Mouse (Mus musculus): ENCODE data around the gene Peak1. TPM values are rescaled to one million over a fixed set of nuclear protein-coding genes. Genes with fewer than 3 reads are reported as not detected.

The Peak1 gene
- polyA plus RNA-seq, 1 experiment from 2014 or later: 7.7 TPM

DNA sequence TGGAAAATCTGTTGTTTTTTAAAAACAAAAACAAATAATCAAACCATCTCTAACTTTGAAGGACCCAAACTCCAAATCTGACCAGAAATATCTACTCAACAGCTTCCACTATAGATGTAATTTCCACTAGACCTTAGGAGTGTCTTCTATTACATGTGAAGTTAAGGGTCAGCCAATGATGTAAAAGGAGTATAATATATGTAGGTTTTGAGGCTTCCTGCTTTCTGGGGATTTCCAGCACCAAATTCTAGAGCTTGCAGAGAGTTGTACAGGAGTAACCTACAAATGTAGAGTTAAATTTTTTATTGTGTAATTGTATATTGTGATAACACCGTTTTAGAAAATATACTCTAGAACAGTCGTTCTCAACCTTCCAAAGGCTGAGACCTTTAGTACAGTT is 96.6 kb downstream of the Peak1 start:
- DNase-seq (ENCODE audit: low spot score): no peak

DNA sequence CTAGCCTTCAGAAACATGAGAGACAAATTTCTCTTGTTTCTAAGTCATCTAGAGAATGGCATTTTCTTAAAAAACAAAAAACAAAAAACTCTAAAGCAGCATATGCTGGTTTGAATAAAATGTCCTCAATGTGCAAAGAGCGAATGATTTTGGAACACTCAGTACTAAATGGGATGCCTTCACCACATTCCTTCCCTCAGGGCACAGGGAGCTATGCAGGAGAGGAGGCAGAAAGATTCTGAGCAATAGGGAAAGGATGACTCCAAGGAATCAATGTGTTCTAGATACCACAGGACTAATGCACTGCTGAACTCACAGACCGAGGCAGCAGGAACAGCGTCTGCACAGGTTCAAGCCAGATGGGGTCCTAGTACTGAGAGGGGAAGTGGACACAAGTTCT is 103.5 kb downstream of the Peak1 start:
- no peak for DNase-seq (ENCODE audit: low spot score)

DNA sequence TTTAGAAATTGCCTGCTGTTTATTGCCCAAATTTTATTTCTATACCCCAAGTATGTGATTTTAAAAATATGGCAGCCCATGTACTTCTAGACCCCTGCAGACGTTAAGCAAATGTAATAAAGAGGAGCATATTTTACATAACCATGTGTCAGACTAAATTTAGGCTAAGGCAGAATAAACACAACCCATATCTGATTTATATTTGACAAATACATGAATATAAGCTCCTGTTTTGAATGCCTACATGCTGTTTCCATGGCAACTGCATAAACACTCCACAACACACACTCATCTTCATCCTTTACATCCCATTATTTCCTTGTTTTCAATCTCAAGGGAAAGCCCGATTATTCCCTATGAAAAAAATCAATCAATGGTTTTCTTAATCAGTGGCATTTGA is 108.8 kb downstream of the Peak1 start:
- no peak for DNase-seq (ENCODE audit: low spot score)

DNA sequence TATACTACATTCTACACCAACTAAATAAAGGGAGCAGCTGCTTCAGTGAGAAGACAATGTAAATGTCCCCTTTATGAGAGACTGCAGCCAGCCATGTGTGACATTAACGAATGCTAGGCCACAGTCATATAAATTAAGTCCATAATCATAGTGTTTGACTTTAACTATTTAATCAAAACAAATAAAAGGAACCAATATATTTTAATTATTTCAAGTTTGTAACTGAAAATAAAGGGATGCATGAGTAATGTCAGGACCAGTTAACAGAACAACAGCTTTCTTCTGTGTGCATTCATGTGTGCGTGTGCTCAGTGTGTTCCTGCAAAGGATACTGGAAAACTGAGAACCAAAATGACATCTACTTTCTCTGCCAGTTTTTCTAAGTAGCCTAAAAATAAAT is 113.3 kb downstream of the Peak1 start:
- no peak for DNase-seq (ENCODE audit: low spot score)

DNA sequence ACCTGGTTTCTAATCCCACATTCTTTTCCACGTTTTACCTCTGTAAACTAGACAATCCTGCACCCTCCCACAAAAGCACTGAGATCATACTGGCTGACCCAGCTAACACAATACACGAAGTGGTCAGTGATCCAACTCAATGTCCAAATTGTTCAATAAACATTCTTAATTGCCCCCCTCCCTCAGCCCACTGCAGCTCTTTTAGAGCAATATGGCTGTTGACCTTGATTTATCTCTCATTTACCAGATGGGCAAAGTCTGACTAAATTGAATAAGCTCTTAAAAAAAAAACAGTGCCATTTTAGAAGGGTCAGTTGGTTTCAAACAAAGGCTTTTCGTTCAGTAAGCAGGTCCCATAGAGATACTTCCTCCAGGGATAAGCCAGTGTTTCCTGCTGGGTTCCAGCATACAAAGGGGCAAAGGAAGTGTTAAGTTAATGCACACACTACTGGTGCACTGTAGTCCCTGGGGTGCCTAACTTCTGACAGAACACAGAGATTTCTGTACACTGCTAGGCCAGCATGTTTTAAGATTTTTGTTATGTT is 114.9 kb downstream of the Peak1 start:
- no peak for DNase-seq (ENCODE audit: low spot score)

DNA sequence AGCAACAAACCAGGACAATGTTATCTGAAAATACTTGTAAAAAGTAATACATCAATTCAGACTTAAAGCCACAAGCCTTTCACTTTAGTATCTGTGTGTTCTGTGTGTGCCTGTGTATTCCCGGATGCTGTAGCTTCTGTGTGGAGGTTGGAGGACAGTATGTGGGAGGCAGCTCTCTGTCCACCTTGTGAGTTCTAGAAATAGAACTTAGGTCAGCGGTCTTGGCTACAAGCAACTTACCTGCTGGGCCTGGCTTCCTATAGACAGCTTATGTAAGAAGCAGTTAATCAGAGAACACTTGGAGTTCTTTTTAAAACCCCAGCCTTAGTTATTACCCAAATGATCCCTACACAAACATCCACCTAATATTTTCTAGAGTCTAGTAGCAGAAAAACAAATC is 127.8 kb downstream of the Peak1 start:
- no peak for DNase-seq (ENCODE audit: low spot score)

DNA sequence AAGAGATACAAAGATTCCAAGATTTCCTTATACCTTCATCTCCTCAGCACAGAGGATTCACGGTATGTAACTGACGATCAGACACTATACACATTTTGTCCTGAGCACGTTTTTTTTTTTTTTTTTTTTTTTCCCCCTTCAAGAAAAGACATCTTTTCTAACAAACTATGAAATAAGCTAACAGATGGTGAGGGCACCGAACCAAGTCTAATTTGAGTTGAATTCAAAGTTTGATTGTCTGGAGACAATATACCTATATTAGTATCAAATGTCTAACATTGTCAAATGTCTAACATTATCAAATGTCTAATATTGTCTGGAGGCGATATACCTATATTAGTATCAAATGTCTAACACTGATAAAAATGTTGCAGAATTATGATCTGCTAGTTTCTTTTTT is 135.4 kb downstream of the Peak1 start:
- no peak for DNase-seq (ENCODE audit: low spot score)

DNA sequence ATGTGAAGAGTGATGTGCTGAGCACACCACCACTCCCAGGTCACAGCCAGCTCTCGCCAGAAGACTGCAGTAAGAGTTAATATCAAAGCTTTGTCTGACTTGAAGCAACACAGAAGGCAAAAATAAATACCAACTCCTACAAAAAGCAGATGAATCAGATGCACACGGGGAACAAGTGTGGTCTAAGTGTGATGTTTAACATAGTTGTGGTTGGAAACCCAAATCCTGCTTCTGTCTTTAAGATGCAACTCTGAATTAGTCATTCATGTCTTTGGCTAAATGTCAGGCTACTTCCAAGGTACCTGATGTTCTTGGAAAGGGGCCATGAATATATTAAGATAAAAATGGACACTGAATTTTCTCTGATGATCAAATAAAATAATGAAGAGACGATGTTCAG is 144.3 kb downstream of the Peak1 start:
- DNase-seq (ENCODE audit: low spot score): no peak

DNA sequence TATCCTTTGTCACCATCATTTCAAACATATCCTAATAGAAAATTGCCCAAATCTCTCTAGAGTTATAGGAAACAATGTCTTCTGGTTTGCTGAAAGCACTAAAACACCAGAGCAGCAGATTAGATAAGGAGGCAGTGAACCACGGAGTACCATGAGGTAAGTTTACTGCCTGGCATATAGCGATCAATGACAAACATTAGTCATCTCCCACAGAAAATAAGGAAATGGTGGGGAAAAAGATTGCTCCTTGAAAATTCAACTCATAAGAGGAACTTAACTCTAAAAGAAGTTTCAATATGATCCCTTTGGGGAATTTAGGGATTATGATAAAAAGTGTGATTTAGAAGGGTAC is 145.6 kb downstream of the Peak1 start:
- DNase-seq (ENCODE audit: low spot score): no peak

DNA sequence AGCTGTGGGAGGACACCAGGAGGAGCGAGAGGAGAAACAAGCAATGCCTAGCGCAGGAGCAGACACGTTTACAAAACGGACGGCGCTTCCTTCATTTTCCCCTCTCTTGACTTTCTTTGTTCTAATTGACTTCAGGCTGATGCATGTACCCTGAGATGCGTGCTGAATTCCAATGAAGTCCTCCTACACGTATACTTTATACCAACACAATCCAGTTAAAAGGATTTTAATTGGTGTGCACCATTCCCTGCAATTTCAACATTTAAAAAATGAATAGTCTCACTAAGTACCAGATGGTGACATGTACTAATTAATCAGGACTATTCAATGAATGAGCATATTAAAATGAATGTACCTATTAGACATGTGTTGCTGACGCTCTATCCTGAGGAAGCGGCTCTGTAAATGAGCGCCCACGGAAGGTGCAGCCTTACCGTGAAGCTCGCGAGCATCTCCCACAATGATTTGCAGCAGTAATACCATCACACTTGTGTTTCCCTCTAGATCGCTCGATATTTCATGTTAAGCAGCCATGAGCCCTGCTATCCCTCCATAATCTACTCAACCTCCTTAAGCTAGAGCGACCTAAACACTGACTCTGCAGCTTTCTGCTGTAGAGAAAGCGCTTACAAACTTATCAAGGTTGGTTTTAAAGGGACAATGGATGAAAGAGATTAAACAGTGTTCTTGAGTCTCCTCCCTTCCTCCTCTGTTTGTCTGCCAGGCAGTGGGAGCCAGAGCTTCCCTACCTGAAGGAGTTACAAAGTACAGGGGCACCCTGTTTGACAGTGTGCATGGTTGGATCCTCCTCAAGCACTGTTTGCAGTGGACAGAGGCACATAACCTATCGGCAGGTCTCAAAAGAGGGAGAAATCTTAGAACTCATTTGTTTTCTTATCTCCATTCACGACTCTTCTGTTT is 146.3 kb downstream of the Peak1 start:
- no peak for DNase-seq (ENCODE audit: low spot score)

DNA sequence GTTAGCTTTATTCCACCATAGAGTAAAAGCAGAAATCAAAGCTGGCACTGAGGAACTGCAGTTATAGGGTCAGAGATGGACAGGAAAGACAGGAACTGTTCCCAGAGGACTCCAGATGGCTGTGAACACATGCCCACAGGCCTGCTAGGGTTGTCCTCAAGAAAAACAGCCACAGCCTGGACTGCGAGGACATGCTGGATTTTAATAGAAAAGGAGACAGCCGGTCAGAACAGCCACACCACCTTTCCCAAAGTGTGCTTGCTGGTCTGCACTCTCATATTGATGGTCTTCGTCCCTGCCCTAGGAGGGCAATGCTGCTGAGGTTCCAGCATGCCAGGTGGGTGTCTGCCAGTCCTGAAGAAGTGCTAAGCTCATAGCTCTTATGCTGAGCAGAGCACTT is 148.8 kb downstream of the Peak1 start:
- no peak for DNase-seq (ENCODE audit: low spot score)

DNA sequence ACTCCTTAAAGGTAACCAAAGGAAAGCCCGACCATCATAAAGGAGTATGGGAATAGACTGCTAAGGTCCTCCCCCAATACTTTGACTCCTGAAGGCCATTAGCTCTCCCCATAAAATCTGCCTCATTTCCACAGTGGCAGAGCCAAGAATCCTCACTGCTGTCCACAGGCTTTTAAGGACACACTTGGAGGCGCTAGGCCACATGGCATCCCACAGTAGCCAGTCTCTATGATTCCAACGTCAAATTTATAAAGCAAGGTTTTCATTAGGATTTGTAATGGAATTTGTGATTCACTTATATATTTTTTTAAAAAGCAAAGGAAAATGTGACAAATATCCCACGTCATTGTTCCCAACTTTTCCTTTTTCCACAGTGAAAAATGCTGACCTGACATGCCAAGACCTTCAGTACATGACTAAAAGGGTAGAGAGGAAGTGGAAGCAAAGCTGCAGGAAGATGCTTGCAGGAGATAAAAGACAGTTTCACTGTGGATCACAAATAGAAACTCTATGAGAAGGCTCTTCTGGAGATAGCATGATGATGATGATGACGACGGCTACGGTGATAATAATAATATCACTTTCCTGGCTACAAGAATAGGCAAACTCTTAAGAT is 151.6 kb downstream of the Peak1 start:
- DNase-seq (ENCODE audit: low spot score): no peak

DNA sequence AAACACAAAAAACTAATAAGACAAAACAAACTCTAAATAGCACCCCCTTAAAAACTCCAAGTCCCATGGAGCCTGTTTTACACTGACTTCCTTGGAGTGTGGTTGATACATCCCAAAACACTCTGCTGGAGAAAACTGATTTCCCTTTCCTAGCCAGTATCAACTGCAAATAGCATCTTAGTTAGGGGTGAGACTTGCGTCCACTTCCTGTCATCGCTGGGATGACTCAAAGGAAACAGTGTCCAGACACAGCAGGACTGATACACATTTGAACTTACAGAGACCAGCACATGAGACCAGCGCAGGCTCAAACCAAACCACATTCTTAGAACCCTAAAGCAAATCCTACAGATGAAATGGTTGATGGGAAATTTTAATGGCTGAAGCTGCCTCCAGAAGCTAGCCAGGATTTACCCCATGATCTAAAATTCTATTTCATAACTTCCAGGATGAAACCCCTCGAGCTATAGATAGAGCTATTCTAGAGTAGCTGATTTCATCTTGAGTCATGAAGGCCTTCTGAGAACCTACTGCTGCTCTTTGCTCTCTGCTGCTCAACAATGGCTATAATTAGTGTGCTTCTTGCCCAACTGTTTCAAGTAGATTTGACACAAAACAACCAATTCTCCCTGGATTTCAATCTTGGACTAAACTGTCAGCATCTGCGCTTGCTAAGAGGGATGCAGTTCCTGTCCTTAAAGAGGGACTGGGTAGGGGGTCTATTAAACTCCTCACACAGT is 152.2 kb downstream of the Peak1 start:
- DNase-seq (ENCODE audit: low spot score): no peak

DNA sequence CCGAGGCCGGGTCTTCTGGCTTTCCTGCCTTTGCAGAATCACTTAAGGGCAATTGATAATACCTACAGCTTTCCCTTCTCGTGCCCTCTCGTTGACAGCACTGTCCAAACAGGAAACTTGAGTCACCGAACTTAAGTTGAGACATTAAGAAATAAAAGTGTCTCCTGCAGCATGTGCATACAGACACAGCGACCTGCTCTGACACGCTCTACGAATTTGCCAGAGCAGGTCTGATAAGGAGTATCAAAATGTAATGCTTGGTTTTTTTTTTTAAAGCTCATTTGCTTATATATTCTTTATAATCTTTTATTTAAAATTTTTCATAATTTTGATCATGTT is 152.9 kb downstream of the Peak1 start:
- DNase-seq (ENCODE audit: low spot score): no peak

DNA sequence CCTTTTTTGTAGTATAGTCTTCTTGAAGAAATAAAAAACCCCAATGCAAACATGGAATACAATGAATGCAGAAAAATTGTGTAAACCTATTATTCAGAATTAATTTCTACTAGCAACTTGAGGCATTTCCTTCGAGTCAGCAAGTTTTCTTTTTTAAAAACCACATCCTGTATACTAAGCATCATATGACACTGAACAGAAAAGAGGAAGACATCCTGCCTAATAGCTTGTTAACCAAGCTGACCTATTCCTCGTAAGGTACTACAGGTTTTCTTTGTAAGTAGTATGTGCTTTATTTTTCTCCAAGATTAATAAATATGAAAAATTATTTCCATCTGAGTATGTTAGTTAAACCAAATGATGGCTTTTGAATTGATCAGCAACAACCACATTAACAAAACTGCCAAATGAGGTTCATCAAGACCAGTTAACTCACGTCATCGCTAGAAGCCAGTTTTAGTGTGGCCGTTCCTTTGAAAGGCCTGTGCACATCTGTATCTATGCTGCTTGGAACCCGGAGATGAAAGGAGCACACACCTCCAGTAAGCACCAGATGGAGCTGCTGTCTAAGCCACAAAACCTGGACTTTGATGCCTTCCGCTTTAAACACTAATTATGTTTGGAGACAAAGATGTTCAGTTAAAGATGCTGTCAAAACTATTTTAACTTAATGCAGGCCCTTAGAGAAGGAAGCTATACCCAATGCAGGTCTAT is 153.4 kb downstream of the Peak1 start:
- peak; percentile 70 for DNase-seq (ENCODE audit: low spot score)

DNA sequence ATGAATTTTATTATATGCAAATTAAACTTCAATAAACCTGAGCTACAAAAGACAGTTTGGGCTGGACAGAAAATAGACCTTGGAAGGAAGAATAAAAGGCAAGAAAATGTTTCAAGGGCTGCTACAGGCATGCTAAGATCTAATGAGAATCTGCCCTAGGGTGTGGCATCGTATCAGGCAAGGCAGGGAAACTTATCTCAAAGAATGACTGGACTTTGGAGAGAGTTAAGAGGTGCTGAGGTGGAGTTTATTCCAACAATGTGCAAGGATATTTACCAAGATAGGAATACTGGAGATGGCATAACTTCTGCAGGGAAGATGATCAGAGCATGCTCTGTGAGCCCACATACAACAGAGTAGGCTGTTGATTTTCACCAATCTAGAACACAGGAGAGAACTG is 154.8 kb downstream of the Peak1 start:
- DNase-seq (ENCODE audit: low spot score): no peak

DNA sequence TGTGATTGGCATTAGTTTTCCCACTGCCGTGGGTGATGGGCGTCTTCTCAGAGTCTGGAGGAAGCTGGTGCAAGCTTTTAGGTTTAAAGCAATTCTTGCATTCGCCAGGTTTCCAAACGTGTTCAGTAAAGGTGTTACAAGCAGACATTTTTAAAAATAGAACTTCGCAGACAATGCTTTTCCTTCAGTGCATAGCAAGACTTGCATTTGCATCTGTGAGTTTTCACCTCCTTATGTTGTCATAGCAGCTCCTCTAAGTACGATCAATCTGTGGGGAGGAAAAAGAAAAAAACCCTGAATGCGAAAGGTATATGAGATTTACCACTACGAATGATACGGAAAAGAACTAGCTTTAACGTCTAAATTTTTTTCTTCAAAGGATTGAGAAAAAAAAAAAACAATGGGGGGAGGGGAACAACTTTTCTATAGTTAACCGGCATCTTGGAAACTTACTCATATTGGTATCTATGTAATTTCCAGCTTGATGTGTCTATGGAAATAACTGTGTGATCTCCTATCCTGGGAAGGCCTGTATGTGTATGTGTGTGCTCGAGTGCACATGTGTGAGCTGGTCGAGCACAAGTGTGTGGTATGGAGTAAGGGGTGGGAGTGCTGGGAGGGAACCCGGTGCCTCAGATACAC is 157.3 kb downstream of the Peak1 start:
- no peak for DNase-seq (ENCODE audit: low spot score)

DNA sequence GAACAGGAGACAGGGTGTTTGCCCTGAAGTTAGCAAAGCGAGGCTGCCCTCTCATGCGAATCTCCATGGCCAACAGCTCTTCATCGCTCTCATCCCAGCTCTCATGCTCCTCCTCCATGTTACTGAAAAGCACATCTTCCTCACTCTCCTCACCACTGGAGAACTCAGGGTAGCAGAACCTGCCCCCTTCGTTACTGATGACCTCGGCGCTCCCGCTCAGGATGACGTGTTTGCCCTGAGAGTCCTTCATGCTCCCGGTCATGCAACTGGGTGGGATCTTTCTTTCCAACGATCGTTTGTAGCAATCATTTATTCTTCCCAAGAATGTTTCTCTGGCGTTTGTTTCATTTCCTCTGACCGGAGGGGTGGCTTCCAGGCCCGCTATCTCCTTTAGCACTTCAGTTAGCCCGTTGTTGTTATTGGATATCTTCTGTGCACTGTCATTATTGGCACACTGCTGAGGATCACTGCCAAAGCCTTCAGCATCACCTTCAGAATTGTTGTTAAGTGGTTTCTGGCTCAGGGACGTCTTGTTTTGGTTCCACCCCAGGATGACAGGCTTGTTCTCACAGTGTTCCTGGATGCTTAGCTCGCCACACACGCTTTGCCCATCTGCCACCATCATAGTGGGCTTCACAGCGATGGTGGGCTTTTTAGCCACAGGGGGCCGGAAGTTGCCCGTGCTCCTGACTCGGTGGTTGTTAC is 157.9 kb downstream of the Peak1 start:
- no peak for DNase-seq (ENCODE audit: low spot score)

DNA sequence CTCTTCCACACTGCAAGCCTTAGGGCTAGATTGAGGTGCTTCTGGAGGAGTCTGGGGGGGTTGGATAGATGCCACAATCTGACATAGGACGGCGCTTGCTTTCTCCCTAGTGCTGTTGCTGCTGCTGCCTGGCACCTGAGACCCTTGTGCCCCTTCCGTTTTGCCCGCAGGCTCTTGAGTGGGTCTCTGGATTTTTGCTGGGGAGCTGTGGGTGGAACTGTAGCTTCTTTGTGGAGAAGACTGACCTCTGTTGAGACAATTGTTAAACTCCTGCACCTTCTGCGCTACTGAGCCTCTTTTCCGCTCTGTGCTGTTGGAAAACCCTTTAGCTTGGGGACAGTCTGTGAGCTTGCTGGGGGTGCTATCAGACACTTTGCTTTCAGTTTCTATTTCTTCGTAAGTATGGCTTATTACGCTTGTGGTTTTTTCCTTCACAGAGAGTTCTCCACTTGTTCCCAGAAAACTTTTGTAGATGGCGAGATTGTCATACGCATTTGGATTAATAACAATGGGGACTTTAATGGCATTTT is 159.5 kb downstream of the Peak1 start:
- DNase-seq (ENCODE audit: low spot score): peak; percentile 25

Measured in thymus, postnatal 0 days (tissue).